Mouse (Mus musculus): ENCODE data around the gene 2700097O09Rik. TPM values are rescaled to one million over a fixed set of nuclear protein-coding genes. Genes with fewer than 3 reads are reported as not detected.
A peak's percentile ranks its signal among the peaks of the same experiment; 100 is the strongest.
"Not testable (repeated sequence)": the region's sequence is repeated elsewhere in the genome, so short reads cannot be mapped to it uniquely, and the experiment has no call there.

2700097O09Rik gene
- total RNA-seq (2014; rRNA removed) (10.9 and 11.2 TPM in 2 replicates), polyA plus RNA-seq (2015; fragmentation: Nextera tagmentation; extraction: Ambion mirVana) (16.5 and 19.2 TPM in 2 replicates)

DNA sequence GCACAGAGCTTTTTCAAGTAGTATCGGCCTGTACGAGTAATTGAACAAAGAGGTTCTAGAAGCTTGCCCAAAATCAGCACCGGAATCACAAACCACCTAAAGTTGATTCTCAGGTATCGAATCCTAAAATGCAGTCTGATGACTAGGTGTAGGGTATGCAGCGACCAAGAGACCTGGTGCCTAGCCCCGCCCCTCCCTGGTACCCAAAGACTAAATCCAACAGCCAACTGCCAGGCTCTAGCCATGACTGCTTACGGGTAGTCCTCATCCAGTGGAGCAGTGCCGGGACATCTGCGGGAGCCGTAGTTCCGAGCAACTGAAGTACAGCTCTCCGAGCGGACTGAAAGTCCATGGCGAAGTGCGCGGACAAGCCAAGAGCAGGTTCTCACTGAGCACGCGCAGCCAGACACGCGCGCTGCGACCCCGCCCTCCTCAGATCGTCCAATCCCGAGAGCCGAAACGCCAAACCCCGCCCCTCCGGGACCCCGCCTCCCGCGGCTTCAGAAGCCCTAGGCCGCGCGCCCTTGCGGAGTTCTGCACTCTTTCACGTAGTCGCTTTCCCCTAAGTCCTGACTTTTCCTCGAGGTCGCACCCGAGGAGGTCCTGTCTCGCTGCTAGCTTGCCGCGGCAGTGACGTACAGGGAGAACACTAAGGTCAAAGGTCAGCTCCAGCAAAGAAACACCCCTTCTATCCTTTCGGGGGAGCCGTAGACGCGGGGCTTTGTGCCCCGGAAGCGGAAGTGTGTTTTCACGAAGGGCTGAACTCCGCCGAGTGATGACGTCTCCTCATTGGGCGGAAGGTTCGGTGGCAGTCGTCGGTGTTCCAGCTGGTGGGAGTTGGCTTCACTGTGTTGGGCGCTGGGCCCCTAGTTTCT, at the start of gene 2700097O09Rik, which contains the start of gene Srp54a:
Gene 2700097O09Rik, minus strand, starts transcription at position 385 of the 875 bp plus-strand sequence.
Gene Srp54a, plus strand, starts transcription at position 537 of the 875 bp plus-strand sequence.
- ATAC-seq (peak; percentile 99), DNase-seq (ENCODE audit: low spot score) (peak; percentile 97)
- peak within 1 kb of the TSS; percentile 60 for H3K4me3 ChIP-seq (ENCODE audit: low read length)
- H3K4me1 ChIP-seq (ENCODE audit: insufficient read depth, low read length); H3K27me3 ChIP-seq (ENCODE audit: insufficient read depth, low read length); H3K36me3 ChIP-seq (ENCODE audit: insufficient read depth, low read length); H3K9me3 ChIP-seq (ENCODE audit: low read length): not testable (repeated sequence)
- WGBS = under 1% methylated on average over 60 of the region's 60 CpGs
- peak within 1 kb of the TSS; percentile 86 for H3K27ac ChIP-seq
- peak; percentile 26; the same call in 1 of the 2 replicates for TF ChIP-seq CTCF (IDR thresholded peaks at IDR 0.05; ENCODE audit: low read depth)
- peak within 1 kb of the TSS; percentile 52 for H3K9ac ChIP-seq (replicated peaks; ENCODE audit: low read length)
- peak within 1 kb of the TSS; percentile 59 for H3K4me2 ChIP-seq (ENCODE audit: low read depth, low read length)

DNA sequence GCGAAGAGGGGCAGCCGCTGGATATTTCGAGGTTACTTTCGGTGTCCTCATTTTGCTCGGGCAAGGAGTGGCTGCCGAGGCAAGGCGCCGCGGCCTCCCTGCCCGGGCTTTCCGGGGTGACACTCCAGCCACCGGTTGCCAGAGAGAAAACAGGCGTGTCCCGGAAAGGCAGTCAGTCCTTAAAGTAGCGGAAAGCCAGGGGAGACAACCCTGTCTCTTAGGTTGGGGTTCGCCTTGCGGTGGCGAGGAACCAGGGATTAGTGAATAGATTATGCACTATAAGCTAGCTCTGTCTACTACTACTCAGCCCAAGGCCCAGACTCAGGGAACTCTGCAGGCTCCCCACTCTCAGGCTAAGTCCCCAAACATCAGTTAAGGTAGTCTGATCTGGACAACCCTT, 44.8 kb upstream of the 2700097O09Rik start:
- H3K4me2 ChIP-seq (ENCODE audit: low read depth, low read length); H3K4me1 ChIP-seq (ENCODE audit: insufficient read depth, low read length); H3K4me3 ChIP-seq (ENCODE audit: low read length); H3K27ac ChIP-seq; H3K9me3 ChIP-seq (ENCODE audit: low read length); H3K36me3 ChIP-seq (ENCODE audit: insufficient read depth, low read length); H3K9ac ChIP-seq (replicated peaks; ENCODE audit: low read length); DNase-seq (ENCODE audit: low spot score); H3K27me3 ChIP-seq (ENCODE audit: insufficient read depth, low read length): not testable (repeated sequence)
- peak; percentile 48 for ATAC-seq
- WGBS = no CpG with 5 or more reads among the region's 18 CpGs

DNA sequence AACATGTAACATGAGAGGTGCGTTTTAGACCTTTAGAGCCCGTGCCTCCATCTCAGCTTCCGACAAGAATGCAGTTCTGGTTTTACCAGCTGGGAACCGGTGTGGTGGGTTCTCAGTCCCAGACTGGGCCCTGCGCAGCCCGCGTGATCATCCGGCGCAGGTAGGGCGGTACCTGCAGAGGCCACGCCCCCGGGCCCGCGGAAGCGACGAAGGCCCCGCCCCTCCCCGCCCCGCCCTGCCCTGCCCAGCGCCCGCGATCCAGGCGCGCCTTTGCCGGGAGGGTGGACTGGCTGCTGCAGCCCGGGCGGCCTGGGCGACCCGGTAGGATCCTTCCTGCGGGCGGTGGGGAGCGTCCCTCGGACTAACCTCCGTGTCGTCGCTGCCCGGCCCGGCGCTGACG, 44.3 kb upstream of the 2700097O09Rik start, which contains the start of gene Fam177a:
Gene Fam177a, plus strand, starts transcription at position 228 of the 400 bp plus-strand sequence.
- not testable (repeated sequence) for H3K4me3 ChIP-seq (ENCODE audit: low read length); H3K4me1 ChIP-seq (ENCODE audit: insufficient read depth, low read length); H3K27ac ChIP-seq; H3K4me2 ChIP-seq (ENCODE audit: low read depth, low read length); H3K9ac ChIP-seq (replicated peaks; ENCODE audit: low read length); DNase-seq (ENCODE audit: low spot score); H3K36me3 ChIP-seq (ENCODE audit: insufficient read depth, low read length); H3K9me3 ChIP-seq (ENCODE audit: low read length); H3K27me3 ChIP-seq (ENCODE audit: insufficient read depth, low read length)
- WGBS = no CpG with 5 or more reads among the region's 40 CpGs
- ATAC-seq = peak; percentile 98

DNA sequence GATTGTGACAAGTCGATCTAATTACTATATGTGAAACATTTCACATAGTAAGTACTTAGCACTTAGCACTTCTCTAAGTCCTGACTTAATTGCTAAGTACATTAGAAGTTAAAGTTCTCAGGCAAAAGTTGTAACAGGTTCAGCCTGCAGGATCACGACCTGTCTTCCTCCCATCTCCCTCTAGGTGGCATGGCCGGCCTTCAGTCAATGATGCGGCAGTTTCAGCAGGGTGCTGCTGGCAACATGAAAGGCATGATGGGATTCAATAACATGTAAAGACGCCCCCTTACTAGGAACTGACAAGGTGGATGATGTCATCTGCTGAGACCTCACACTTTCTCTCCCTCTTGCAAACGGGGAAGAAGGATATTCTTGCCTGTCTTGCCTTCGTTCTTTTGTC, 32.7 kb upstream of the 2700097O09Rik start:
- H3K4me3 ChIP-seq (ENCODE audit: low read length); ATAC-seq; H3K36me3 ChIP-seq (ENCODE audit: insufficient read depth, low read length); H3K27ac ChIP-seq; H3K4me1 ChIP-seq (ENCODE audit: insufficient read depth, low read length); H3K27me3 ChIP-seq (ENCODE audit: insufficient read depth, low read length); H3K9ac ChIP-seq (replicated peaks; ENCODE audit: low read length); H3K9me3 ChIP-seq (ENCODE audit: low read length); H3K4me2 ChIP-seq (ENCODE audit: low read depth, low read length); DNase-seq (ENCODE audit: low spot score): not testable (repeated sequence)
- WGBS = no CpG with 5 or more reads among the region's 7 CpGs

DNA sequence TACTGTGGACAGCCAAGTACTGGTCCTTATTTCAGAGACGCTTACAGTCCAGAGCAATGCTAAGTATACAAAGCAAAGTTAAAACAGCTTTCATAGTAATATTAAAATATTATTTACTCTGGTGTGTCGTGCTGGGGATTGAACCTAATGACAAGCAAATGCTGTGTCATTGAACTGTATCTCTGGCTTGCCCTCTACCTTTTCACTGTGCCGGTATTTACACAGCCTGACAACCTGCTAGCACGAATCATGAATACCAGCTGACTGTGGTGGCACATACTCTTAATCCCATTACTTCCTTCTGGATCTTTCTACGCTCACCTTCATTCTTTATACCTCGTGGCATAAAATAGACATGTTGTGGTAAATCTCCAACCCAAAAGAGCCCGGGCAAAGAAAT, 12.2 kb upstream of the 2700097O09Rik start:
- not testable (repeated sequence) for H3K4me2 ChIP-seq (ENCODE audit: low read depth, low read length); H3K4me1 ChIP-seq (ENCODE audit: insufficient read depth, low read length); ATAC-seq; H3K4me3 ChIP-seq (ENCODE audit: low read length); DNase-seq (ENCODE audit: low spot score); H3K36me3 ChIP-seq (ENCODE audit: insufficient read depth, low read length); H3K9ac ChIP-seq (replicated peaks; ENCODE audit: low read length); H3K9me3 ChIP-seq (ENCODE audit: low read length); H3K27me3 ChIP-seq (ENCODE audit: insufficient read depth, low read length); H3K27ac ChIP-seq
- 100% methylated on average over 1 of the region's 7 CpGs for WGBS

DNA sequence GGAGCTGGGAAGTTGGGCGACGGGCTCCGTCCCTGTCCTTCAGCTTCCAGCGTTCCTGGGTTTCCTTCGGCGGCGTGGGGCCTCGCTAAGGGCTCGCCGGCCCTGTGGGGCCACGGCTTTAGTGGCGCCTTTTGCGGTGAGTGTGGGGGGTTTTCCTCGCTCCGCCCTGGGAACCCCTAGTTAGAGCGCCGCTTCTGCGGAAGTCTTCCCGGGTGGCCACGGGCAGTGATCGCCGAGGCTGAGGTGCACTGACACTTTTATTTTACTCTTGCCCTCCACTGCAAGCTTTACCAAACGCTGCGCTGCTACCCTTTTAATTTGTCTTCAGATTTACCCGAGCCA, 662 bp upstream of the 2700097O09Rik start:
- H3K27me3 ChIP-seq (ENCODE audit: insufficient read depth, low read length); DNase-seq (ENCODE audit: low spot score); H3K36me3 ChIP-seq (ENCODE audit: insufficient read depth, low read length); H3K4me1 ChIP-seq (ENCODE audit: insufficient read depth, low read length); H3K9me3 ChIP-seq (ENCODE audit: low read length): not testable (repeated sequence)
- peak overlapping the region; percentile 52 for H3K9ac ChIP-seq (replicated peaks; ENCODE audit: low read length)
- ATAC-seq = peak; percentile 68
- H3K4me2 ChIP-seq (ENCODE audit: low read depth, low read length) = peak overlapping the region; percentile 49
- under 1% methylated on average over 25 of the region's 25 CpGs for WGBS
- H3K4me3 ChIP-seq (ENCODE audit: low read length) = peak overlapping the region; percentile 60
- peak overlapping the region; percentile 86 for H3K27ac ChIP-seq

DNA sequence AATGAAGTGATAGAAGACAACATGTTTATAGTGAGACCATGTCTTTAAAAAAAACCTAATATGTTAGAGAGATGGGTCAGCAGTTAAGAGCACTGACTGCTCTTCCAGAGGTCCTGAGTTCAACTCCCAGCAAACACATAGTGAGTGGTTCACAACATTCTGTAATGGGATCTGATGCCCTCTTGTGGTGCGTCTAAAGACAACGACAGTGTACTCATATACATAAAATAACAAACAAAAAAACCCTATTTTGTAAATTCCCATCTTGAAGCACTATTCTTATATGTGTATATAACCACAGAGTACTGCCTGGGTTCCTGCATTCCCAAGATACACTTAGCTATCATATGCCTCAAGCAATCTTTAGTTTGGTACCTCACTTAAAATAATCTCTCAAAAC, 1.2 kb downstream of the 2700097O09Rik start:
- H3K4me2 ChIP-seq (ENCODE audit: low read depth, low read length); H3K4me1 ChIP-seq (ENCODE audit: insufficient read depth, low read length); H3K4me3 ChIP-seq (ENCODE audit: low read length); H3K27me3 ChIP-seq (ENCODE audit: insufficient read depth, low read length); ATAC-seq; H3K9ac ChIP-seq (replicated peaks; ENCODE audit: low read length); H3K36me3 ChIP-seq (ENCODE audit: insufficient read depth, low read length); H3K27ac ChIP-seq; H3K9me3 ChIP-seq (ENCODE audit: low read length): not testable (repeated sequence)
- peak; percentile 25 for DNase-seq (ENCODE audit: low spot score)
- WGBS = 40% methylated on average over 2 of the region's 2 CpGs
- TF ChIP-seq CTCF (IDR thresholded peaks at IDR 0.05; ENCODE audit: low read depth) = peak; percentile 51

All from hindbrain, postnatal 0 days (tissue).